Mouse (Mus musculus) stomach, postnatal 0 days (tissue): ENCODE results near the gene Olfr1346.

Experiments used
- CTCF ChIP-seq: IDR thresholded peaks from 2 replicates; pipeline ENCODE4 v1.5.1; 2016; ENCODE audit warnings: antibody characterized with exemption, low read depth, mild to moderate bottlenecking, moderate library complexity
- EP300 ChIP-seq: optimal IDR thresholded peaks from 2 replicates; pipeline ENCODE3; 2016; ENCODE audit warnings: antibody characterized with exemption

GRCm38 (mm10) chr7:6521666-6522065 lies 54.8 kb downstream of the Olfr1346 start:
- TF ChIP-seq CTCF (no peak), EP300 (no peak)
